Mouse (Mus musculus): ENCODE results near the gene Taok3. TPM values are rescaled to one million over a fixed set of nuclear protein-coding genes. Genes with fewer than 3 reads are reported as not detected.
"Not testable (repeated sequence)": the region's sequence is repeated elsewhere in the genome, so short reads cannot be mapped to it uniquely, and the experiment has no call there.

The Taok3 gene
- polyA plus RNA-seq, 1 experiment from 2014 or later = 18.1 TPM

DNA sequence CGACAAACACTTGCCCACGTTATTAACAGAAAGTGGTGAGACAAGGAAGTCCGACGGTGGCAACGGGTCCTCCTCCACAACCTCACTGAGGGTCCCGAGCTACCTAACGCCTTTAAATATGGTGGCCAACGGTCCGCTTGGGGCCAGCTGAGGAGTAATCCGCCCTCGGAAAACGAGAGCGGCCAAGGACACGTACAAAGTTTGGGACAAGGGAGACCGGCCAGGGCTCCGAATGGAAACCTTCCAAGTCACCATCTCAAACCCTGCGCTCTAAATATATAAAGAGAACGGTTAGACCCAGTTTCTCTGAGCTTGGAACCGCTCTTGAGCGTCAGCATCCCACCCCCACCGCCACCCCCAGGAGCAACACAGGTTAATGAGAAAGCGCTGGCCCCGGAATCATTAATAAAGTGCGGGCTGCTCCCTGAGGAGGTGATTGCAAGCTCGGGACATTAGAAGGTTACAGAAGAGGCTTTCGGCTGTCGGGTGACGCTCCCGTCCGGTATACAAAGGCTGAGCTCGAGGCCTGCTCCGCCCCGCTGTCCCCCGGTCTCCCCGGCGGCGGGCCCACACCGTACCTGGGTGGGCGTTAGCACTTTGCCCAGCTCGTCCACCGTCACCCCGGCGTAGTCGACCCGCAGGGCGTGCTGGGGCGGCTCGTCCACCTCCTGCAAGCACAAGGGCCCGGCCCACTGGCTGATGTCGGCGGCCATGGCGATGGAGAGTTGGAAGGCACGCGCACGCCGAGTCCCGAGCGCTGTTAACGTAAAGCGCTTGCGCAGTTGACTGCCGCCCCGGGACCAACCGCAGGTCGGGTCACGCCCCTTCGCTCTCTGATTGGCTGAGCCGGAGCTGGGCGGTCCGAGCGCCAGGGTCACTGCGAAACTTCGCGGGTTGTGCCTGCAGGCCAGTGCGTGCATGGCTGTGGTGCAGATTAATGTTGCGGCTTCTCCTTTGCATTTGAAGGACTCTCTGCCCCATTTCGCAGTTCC lies 167.2 kb downstream of the Taok3 start, which contains the start of gene Pebp1:
Pebp1 (minus strand) TSS at position 795 of the 992 bp plus-strand sequence.
- under 1% methylated on average over 44 of the region's 77 CpGs for WGBS
- Histone ChIP-seq H3K36me3 (ENCODE audit: control insufficient read depth, insufficient read depth, low read length) (peaks cover 32% of the 10 kb centered on the region), H3K9me3 (ENCODE audit: control insufficient read depth, low read length) (no peaks in the 10 kb centered on the region), H3K9ac (ENCODE audit: low read depth, low read length) (peak within 1 kb of the TSS; percentile 85), H3K4me3 (ENCODE audit: low read depth, low read length) (peak within 1 kb of the TSS; percentile 83), H3K27ac (replicated peaks; ENCODE audit: low read depth, low read length) (peak within 1 kb of the TSS; percentile 76), H3K27me3 (replicated peaks; ENCODE audit: control insufficient read depth, insufficient read depth, low read length) (no peaks in the 10 kb centered on the region), H3K4me1 (ENCODE audit: control insufficient read depth, insufficient read depth, low read length) (peaks cover 15% of the 10 kb centered on the region), H3K4me2 (ENCODE audit: low read depth, low read length) (peak within 1 kb of the TSS; percentile 77)
- ATAC-seq (ENCODE audit: low read depth) = peak; percentile 98
- peak; percentile 97 for DNase-seq (ENCODE audit: low spot score)

DNA sequence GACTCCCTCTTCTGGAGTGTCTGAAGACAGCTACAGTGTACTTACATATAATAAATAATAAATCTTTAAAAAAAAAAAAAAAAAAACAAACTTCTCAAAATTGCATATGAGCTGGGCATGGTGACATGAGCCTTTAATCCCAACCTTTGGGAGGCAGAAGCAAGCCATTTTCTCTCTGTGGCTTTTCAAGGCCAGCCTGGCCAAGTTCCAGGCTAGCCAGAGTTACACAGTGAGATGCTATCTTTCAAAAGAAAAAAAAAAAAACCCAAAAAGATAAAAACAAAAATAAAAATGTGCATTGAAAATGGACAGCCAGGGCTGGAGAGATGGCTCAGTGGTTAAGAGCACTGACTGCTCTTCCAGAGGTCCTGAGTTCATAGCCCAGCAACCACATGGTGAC lies 169.7 kb downstream of the Taok3 start:
- no peak overlapping the region for H3K9ac ChIP-seq (ENCODE audit: low read depth, low read length)

DNA sequence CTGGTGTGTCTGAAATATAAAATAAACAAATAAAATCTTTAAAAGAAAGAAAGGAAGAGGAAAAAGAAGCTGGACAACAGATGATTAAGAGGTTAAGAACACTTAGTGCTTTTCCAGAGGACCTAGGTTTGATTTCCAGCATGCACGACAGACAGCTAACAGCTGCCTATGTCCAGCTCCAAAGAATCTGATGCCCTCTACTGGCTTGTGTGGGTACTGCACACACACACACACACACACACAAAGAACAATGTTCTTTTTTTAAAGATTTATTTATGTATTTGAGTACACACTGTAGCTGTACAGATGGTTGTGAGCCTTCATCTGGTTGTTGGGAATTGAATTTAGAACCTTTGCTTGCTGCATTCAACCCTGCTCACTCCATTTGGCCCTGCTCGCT lies 170.2 kb downstream of the Taok3 start:
- Histone ChIP-seq H3K27me3 (replicated peaks; ENCODE audit: control insufficient read depth, insufficient read depth, low read length) (no peaks in the 10 kb centered on the region), H3K36me3 (ENCODE audit: control insufficient read depth, insufficient read depth, low read length) (peaks cover 8% of the 10 kb centered on the region), H3K4me2 (ENCODE audit: low read depth, low read length) (no peak overlapping the region), H3K4me3 (ENCODE audit: low read depth, low read length) (no peak overlapping the region), H3K9me3 (ENCODE audit: control insufficient read depth, low read length) (no peaks in the 10 kb centered on the region), H3K9ac (ENCODE audit: low read depth, low read length) (no peak overlapping the region), H3K27ac (replicated peaks; ENCODE audit: low read depth, low read length) (no peak overlapping the region), H3K4me1 (ENCODE audit: control insufficient read depth, insufficient read depth, low read length) (peaks cover 15% of the 10 kb centered on the region)
- DNase-seq (ENCODE audit: low spot score) (no peak), ATAC-seq (ENCODE audit: low read depth) (no peak)
- WGBS = 93% methylated on average over 2 of the region's 2 CpGs

More for the DNA sequence above, 169.7 kb downstream of the Taok3 start:
- no peaks in the 10 kb centered on the region for H3K27me3 ChIP-seq (replicated peaks; ENCODE audit: control insufficient read depth, insufficient read depth, low read length)
- no peak for ATAC-seq (ENCODE audit: low read depth)
- no peak for DNase-seq (ENCODE audit: low spot score)
- no peak overlapping the region for H3K4me2 ChIP-seq (ENCODE audit: low read depth, low read length)
- H3K27ac ChIP-seq (replicated peaks; ENCODE audit: low read depth, low read length) = no peak overlapping the region
- H3K4me1 ChIP-seq (ENCODE audit: control insufficient read depth, insufficient read depth, low read length) = peaks cover 15% of the 10 kb centered on the region
- H3K9me3 ChIP-seq (ENCODE audit: control insufficient read depth, low read length) = no peaks in the 10 kb centered on the region
- H3K4me3 ChIP-seq (ENCODE audit: low read depth, low read length) = no peak overlapping the region
- H3K36me3 ChIP-seq (ENCODE audit: control insufficient read depth, insufficient read depth, low read length) = peaks cover 12% of the 10 kb centered on the region

DNA sequence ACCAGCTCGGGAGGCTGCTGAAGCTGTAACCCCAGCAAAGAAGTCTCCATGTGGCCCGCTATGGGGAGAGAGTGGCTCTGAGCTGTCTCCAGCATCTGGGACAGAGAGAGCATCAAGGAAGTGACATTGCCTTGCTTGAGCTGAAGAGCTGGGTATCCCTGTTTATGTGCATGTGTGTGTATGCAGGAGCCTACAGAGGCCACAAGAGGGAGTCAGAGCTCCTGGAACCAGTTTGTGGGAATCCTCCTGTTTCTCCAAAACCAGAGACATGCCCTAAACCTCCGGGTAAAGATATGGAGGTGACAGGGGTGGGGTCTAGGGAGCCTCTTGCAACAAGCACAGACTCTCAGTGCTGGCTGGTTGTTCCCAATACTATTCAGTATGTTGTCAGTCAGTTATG lies 171.4 kb downstream of the Taok3 start:
- Histone ChIP-seq H3K27me3 (replicated peaks; ENCODE audit: control insufficient read depth, insufficient read depth, low read length) (no peaks in the 10 kb centered on the region), H3K9me3 (ENCODE audit: control insufficient read depth, low read length) (no peaks in the 10 kb centered on the region), H3K4me1 (ENCODE audit: control insufficient read depth, insufficient read depth, low read length) (peaks cover 7% of the 10 kb centered on the region; the same call in 1 of the 2 replicates), H3K4me2 (ENCODE audit: low read depth, low read length) (no peak overlapping the region), H3K9ac (ENCODE audit: low read depth, low read length) (no peak overlapping the region), H3K36me3 (ENCODE audit: control insufficient read depth, insufficient read depth, low read length) (no peaks in the 10 kb centered on the region), H3K27ac (replicated peaks; ENCODE audit: low read depth, low read length) (no peak overlapping the region), H3K4me3 (ENCODE audit: low read depth, low read length) (no peak overlapping the region)
- ATAC-seq (ENCODE audit: low read depth) = no peak
- 83% methylated on average over 3 of the region's 3 CpGs for WGBS
- no peak for DNase-seq (ENCODE audit: low spot score)

DNA sequence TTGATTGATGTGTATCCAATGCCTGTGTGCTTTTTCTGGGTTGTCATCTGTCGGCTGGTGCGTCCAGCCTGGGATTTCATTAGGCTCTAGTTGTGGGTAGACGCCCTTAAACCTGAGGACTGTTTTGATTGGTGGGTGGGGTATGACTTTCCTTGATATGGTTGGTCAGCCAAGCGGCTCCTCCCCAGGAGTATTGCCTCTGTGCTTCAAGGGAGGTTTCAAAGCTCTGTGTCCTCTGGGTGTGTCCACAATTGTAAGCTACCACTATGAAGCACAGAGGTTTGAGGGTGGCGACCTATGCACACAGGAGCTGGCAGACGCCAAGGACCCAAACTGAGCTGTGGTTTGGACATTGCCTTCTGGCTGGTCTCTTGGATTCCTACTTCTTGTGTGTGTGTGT lies 172.6 kb downstream of the Taok3 start:
- H3K36me3 ChIP-seq (ENCODE audit: control insufficient read depth, insufficient read depth, low read length) = no peaks in the 10 kb centered on the region
- ATAC-seq (ENCODE audit: low read depth) (no peak), DNase-seq (ENCODE audit: low spot score) (no peak)
- no peak overlapping the region for H3K9ac ChIP-seq (ENCODE audit: low read depth, low read length)
- H3K4me2 ChIP-seq (ENCODE audit: low read depth, low read length) = no peak overlapping the region
- no peaks in the 10 kb centered on the region for H3K9me3 ChIP-seq (ENCODE audit: control insufficient read depth, low read length)
- WGBS = 80% methylated on average over 6 of the region's 6 CpGs
- no peaks in the 10 kb centered on the region for H3K27me3 ChIP-seq (replicated peaks; ENCODE audit: control insufficient read depth, insufficient read depth, low read length)
- peaks cover 6% of the 10 kb centered on the region; the same call in 1 of the 2 replicates for H3K4me1 ChIP-seq (ENCODE audit: control insufficient read depth, insufficient read depth, low read length)
- no peak overlapping the region for H3K4me3 ChIP-seq (ENCODE audit: low read depth, low read length)
- H3K27ac ChIP-seq (replicated peaks; ENCODE audit: low read depth, low read length) = no peak overlapping the region

DNA sequence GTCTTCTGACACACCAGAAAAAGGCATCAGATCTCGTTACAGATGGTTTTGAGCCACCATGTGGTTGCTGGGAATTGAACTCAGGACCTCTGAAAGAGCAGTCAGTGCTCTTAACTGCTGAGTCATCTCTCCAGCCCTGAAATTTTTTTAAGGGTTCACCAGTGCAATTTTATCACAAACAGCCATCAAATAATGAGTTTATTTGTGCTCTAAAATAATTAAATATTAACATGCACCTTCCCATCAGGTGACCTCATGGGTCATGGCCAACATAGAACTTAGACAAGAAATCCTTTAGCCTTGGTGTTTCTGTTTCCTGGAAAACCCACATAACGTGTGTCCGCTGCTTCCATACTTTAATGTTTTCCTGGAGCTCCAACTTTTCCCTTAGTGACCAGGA lies 173.8 kb downstream of the Taok3 start:
- H3K27ac ChIP-seq (replicated peaks; ENCODE audit: low read depth, low read length); H3K9me3 ChIP-seq (ENCODE audit: control insufficient read depth, low read length); DNase-seq (ENCODE audit: low spot score); ATAC-seq (ENCODE audit: low read depth); H3K36me3 ChIP-seq (ENCODE audit: control insufficient read depth, insufficient read depth, low read length); H3K4me3 ChIP-seq (ENCODE audit: low read depth, low read length); H3K27me3 ChIP-seq (replicated peaks; ENCODE audit: control insufficient read depth, insufficient read depth, low read length); H3K9ac ChIP-seq (ENCODE audit: low read depth, low read length); H3K4me1 ChIP-seq (ENCODE audit: control insufficient read depth, insufficient read depth, low read length); H3K4me2 ChIP-seq (ENCODE audit: low read depth, low read length): not testable (repeated sequence)
- 78% methylated on average over 3 of the region's 3 CpGs for WGBS

DNA sequence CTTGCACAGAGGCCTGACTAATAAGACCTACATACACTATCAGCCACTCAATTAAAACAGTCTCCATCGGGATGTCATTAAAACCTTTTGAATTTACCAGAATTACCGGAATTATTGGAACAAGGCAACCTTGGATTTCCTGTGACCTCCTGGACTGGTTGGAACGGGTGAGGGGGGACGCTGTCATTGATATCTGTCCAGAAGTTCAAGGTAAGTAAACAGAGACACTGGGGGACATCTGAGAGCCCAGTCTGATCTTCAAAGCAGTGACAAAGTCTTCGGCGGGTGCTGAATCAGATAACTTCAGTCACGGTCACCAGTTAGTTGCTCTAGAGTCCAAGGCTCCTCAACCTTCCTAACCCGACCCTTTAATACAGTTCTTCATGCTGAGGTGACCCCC lies 175.1 kb downstream of the Taok3 start:
- WGBS = 87% methylated on average over 8 of the region's 8 CpGs
- H3K9me3 ChIP-seq (ENCODE audit: control insufficient read depth, low read length) = no peaks in the 10 kb centered on the region
- no peak overlapping the region for H3K4me3 ChIP-seq (ENCODE audit: low read depth, low read length)
- no peak for ATAC-seq (ENCODE audit: low read depth)
- no peak for DNase-seq (ENCODE audit: low spot score)
- H3K9ac ChIP-seq (ENCODE audit: low read depth, low read length) = no peak overlapping the region
- no peak overlapping the region for H3K27ac ChIP-seq (replicated peaks; ENCODE audit: low read depth, low read length)
- no peaks in the 10 kb centered on the region for H3K36me3 ChIP-seq (ENCODE audit: control insufficient read depth, insufficient read depth, low read length)
- H3K27me3 ChIP-seq (replicated peaks; ENCODE audit: control insufficient read depth, insufficient read depth, low read length) = no peaks in the 10 kb centered on the region
- no peak overlapping the region for H3K4me2 ChIP-seq (ENCODE audit: low read depth, low read length)
- H3K4me1 ChIP-seq (ENCODE audit: control insufficient read depth, insufficient read depth, low read length) = no peaks in the 10 kb centered on the region

DNA sequence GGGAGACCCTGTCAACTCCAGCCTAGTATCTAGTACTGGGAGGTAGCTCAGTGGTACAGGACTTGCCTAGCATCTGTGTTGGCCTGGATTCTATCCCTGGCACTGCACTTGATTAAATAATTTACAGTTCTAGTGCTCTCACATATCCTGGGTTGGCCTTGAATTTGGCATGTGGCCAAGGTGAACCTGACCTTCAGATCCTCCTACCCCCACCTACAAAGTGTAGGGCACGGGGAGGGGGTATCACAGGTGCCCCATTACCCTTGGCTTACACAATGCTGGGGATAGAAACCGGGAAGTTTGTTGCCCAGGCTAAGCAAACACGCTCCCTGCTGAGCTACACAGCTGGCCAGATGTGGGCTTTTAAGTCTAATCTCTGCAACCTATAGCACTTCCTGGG lies 183.0 kb downstream of the Taok3 start:
- 59% methylated on average over 3 of the region's 3 CpGs for WGBS
- Histone ChIP-seq H3K9me3 (ENCODE audit: control insufficient read depth, low read length) (no peaks in the 10 kb centered on the region), H3K4me1 (ENCODE audit: control insufficient read depth, insufficient read depth, low read length) (no peaks in the 10 kb centered on the region), H3K9ac (ENCODE audit: low read depth, low read length) (no peak overlapping the region), H3K36me3 (ENCODE audit: control insufficient read depth, insufficient read depth, low read length) (no peaks in the 10 kb centered on the region), H3K27ac (replicated peaks; ENCODE audit: low read depth, low read length) (no peak overlapping the region), H3K4me3 (ENCODE audit: low read depth, low read length) (no peak overlapping the region), H3K4me2 (ENCODE audit: low read depth, low read length) (no peak overlapping the region), H3K27me3 (replicated peaks; ENCODE audit: control insufficient read depth, insufficient read depth, low read length) (no peaks in the 10 kb centered on the region)
- DNase-seq (ENCODE audit: low spot score) (no peak), ATAC-seq (ENCODE audit: low read depth) (no peak)

Measured in embryonic facial prominence, embryonic 14.5 days (tissue).